Mouse (Mus musculus) brain, embryonic 14.5 days (tissue): Measurements from ENCODE around the gene Nlrc5.

ENCODE experiments used
- CTCF ChIP-seq: fragments of 200-500 bp; IDR thresholded peaks from 2 replicates; pipeline ENCODE4 v1.5.1; 2012; ENCODE audit warnings: inconsistent platforms, mild to moderate bottlenecking, moderate library complexity, borderline replicate concordance; ENCODE audit not compliant: insufficient read depth, insufficient read length; ENCODE audit errors: extremely low read depth
- POLR2A ChIP-seq: fragments of 200-500 bp; IDR thresholded peaks from 2 replicates; pipeline ENCODE4 v1.6.1; 2012; ENCODE audit warnings: mild to moderate bottlenecking, inconsistent platforms, borderline replicate concordance; ENCODE audit not compliant: poor library complexity, insufficient read depth, insufficient read length, severe bottlenecking; ENCODE audit errors: extremely low read depth

- TF ChIP-seq POLR2A (no peak), CTCF (no peak)
These were observed 48.5 kb upstream of the Nlrc5 start for GRCm38 (mm10) chr8:94385506-94386213.
